Mouse (Mus musculus): ENCODE measurements at regions not wholly inside any gene's neighbourhood (a gene's known extent, or its start where the extent isn't known, plus 50 kb on each side); places are given as distances from the start of the nearest gene placed in this dataset.

GRCm38 (mm10) chr6:73560000-73560399 lies 90.5 kb upstream of the 4931417E11Rik start:
- TF ChIP-seq CTCF (IDR thresholded peaks at IDR 0.05; ENCODE audit: low read depth) (no peak), EP300 (optimal IDR thresholded peaks at IDR 0.05) (no peak)

All from stomach, postnatal 0 days (tissue).